Mouse (Mus musculus) intestine, embryonic 16.5 days (tissue): Measurements from ENCODE around the gene Rnf13. TPM values are rescaled to one million over a fixed set of nuclear protein-coding genes. Genes with fewer than 3 reads are reported as not detected.
"Not testable (repeated sequence)": the region's sequence is repeated elsewhere in the genome, so short reads cannot be mapped to it uniquely, and the experiment has no call there.

Experiments
- ATAC-seq: fragments of 200-750 bp; cut with Nextera tagmentation; 2 replicates; pipeline ENCODE4 v1.8.0; 2017; ENCODE audit warnings: moderate TSS enrichment, moderate library complexity
- H3K27ac ChIP-seq: fragments of 300-500 bp; sonication (generic); 2 replicates; pipeline ENCODE4 v1.5.1; 2014; ENCODE audit warnings: mild to moderate bottlenecking, low read length
- H3K27me3 ChIP-seq: fragments of 300-500 bp; sonication (generic); replicated peaks from 2 replicates; pipeline ENCODE4 v1.6.1; 2014; ENCODE audit warnings: low read length, control low read depth, mixed read lengths; ENCODE audit not compliant: control insufficient read depth, insufficient read depth
- H3K36me3 ChIP-seq: fragments of 300-500 bp; sonication (generic); 2 replicates; pipeline ENCODE4 v1.6.1; 2014; ENCODE audit warnings: low read length, control low read depth; ENCODE audit not compliant: control insufficient read depth, insufficient read depth
- H3K4me1 ChIP-seq: fragments of 300-500 bp; sonication (generic); 2 replicates; pipeline ENCODE4 v1.6.1; 2014; ENCODE audit warnings: low read length, control low read depth, mixed read lengths; ENCODE audit not compliant: control insufficient read depth, insufficient read depth
- H3K4me2 ChIP-seq: fragments of 300-500 bp; sonication (generic); 2 replicates; pipeline ENCODE4 v1.6.1; 2014; ENCODE audit warnings: low read depth, low read length, control low read depth
- H3K4me3 ChIP-seq: fragments of 300-500 bp; sonication (generic); 2 replicates; pipeline ENCODE4 v1.5.1; 2014; ENCODE audit warnings: mild to moderate bottlenecking, low read length
- H3K9ac ChIP-seq: fragments of 300-500 bp; sonication (generic); 2 replicates; pipeline ENCODE4 v1.6.1; 2014; ENCODE audit warnings: low read depth, low read length
- H3K9me3 ChIP-seq: fragments of 300-500 bp; sonication (generic); 2 replicates; pipeline ENCODE4 v1.6.1; 2016; ENCODE audit warnings: low read length, control low read depth; ENCODE audit not compliant: control insufficient read depth
- WGBS: fragments of 180-500 bp; shearing (Covaris S2); extraction: QIAGEN DNeasy Blood & Tissue Kit; methylation state at CpG from one replicate; pipeline ENCODE4 v1.1.7; 2014; 5-methylcytosine and 5-hydroxymethylcytosine counted together
- polyA plus RNA-seq: library from polyadenylated mRNA; unstranded; fragments of >200 nt; fragmentation: Nextera tagmentation; extraction: Ambion mirVana; gene quantifications from 2 replicates; pipeline ENCODE4 v1.2.1, GENCODE M21; 2015

Gene Rnf13
- polyA plus RNA-seq, 1 experiment from 2014 or later, result 70.6 TPM

GRCm38 (mm10) chr3:57748576-57749267 lies 12.9 kb downstream of the Rnf13 start:
- H3K4me3 ChIP-seq, result no peak overlapping the region
- 93% methylated on average over 3 of the region's 3 CpGs for WGBS
- ATAC-seq, result no peak
- H3K4me2 ChIP-seq, result no peak overlapping the region
- H3K27ac ChIP-seq, result no peak overlapping the region
- H3K36me3 ChIP-seq, result 0 out of 2 replicates have a peak, but pooled peaks cover 2% of the 10 kb centered on the region
- H3K9me3 ChIP-seq, result no peaks in the 10 kb centered on the region
- no peaks in the 10 kb centered on the region for H3K27me3 ChIP-seq
- H3K4me1 ChIP-seq, result no peaks in the 10 kb centered on the region
- no peak overlapping the region for H3K9ac ChIP-seq

- no peaks in the 10 kb centered on the region for H3K4me1 ChIP-seq
- no peak overlapping the region for H3K9ac ChIP-seq
- ATAC-seq, result no peak
- no peak overlapping the region for H3K4me3 ChIP-seq
- no peaks in the 10 kb centered on the region for H3K9me3 ChIP-seq
- no peaks in the 10 kb centered on the region for H3K36me3 ChIP-seq
- H3K4me2 ChIP-seq, result no peak overlapping the region
- no peak overlapping the region for H3K27ac ChIP-seq
- 91% methylated on average over 2 of the region's 2 CpGs for WGBS
- H3K27me3 ChIP-seq, result no peaks in the 10 kb centered on the region
Measured at GRCm38 (mm10) chr3:57776915-57777314, 41.1 kb downstream of the Rnf13 start.

GRCm38 (mm10) chr3:57788472-57788871 lies 52.6 kb downstream of the Rnf13 start:
- 77% methylated on average over 4 of the region's 4 CpGs for WGBS
- no peak overlapping the region for H3K4me3 ChIP-seq
- no peak overlapping the region for H3K9ac ChIP-seq
- no peaks in the 10 kb centered on the region for H3K4me1 ChIP-seq
- H3K27ac ChIP-seq, result no peak overlapping the region
- H3K27me3 ChIP-seq, result no peaks in the 10 kb centered on the region
- no peak for ATAC-seq
- no peaks in the 10 kb centered on the region for H3K36me3 ChIP-seq
- no peak overlapping the region for H3K4me2 ChIP-seq
- no peaks in the 10 kb centered on the region for H3K9me3 ChIP-seq

- H3K4me1 ChIP-seq, result no peaks in the 10 kb centered on the region
- ATAC-seq, result no peak
- 78% methylated on average over 7 of the region's 7 CpGs for WGBS
- H3K9ac ChIP-seq, result no peak overlapping the region
- H3K9me3 ChIP-seq, result no peaks in the 10 kb centered on the region
- no peak overlapping the region for H3K27ac ChIP-seq
- no peaks in the 10 kb centered on the region for H3K36me3 ChIP-seq
- no peak overlapping the region for H3K4me3 ChIP-seq
- no peak overlapping the region for H3K4me2 ChIP-seq
- H3K27me3 ChIP-seq, result no peaks in the 10 kb centered on the region
Measured at GRCm38 (mm10) chr3:57789005-57789962, 53.4 kb downstream of the Rnf13 start.

- H3K4me2 ChIP-seq, result no peak overlapping the region
- no peaks in the 10 kb centered on the region for H3K9me3 ChIP-seq
- no peak for ATAC-seq
- no peak overlapping the region for H3K27ac ChIP-seq
- 79% methylated on average over 3 of the region's 3 CpGs for WGBS
- no peak overlapping the region for H3K4me3 ChIP-seq
- H3K4me1 ChIP-seq, result no peaks in the 10 kb centered on the region
- H3K36me3 ChIP-seq, result no peaks in the 10 kb centered on the region
- H3K27me3 ChIP-seq, result no peaks in the 10 kb centered on the region
- H3K9ac ChIP-seq, result no peak overlapping the region
Measured at GRCm38 (mm10) chr3:57791104-57791503, 55.2 kb downstream of the Rnf13 start.

GRCm38 (mm10) chr3:57795071-57795470 lies 59.2 kb downstream of the Rnf13 start:
- WGBS, result 53% methylated on average over 6 of the region's 6 CpGs
- H3K9me3 ChIP-seq, H3K4me3 ChIP-seq, H3K27me3 ChIP-seq, ATAC-seq, H3K4me1 ChIP-seq, H3K27ac ChIP-seq, H3K36me3 ChIP-seq, H3K4me2 ChIP-seq, H3K9ac ChIP-seq: not testable (repeated sequence)

- H3K4me1 ChIP-seq, result no peaks in the 10 kb centered on the region
- no peaks in the 10 kb centered on the region for H3K27me3 ChIP-seq
- no peaks in the 10 kb centered on the region for H3K9me3 ChIP-seq
- ATAC-seq, result no peak
- WGBS, result 80% methylated on average over 6 of the region's 6 CpGs
- no peak overlapping the region for H3K9ac ChIP-seq
- H3K36me3 ChIP-seq, result no peaks in the 10 kb centered on the region
- H3K27ac ChIP-seq, result no peak overlapping the region
- no peak overlapping the region for H3K4me3 ChIP-seq
- no peak overlapping the region for H3K4me2 ChIP-seq
Measured at GRCm38 (mm10) chr3:57815447-57815846, 79.6 kb downstream of the Rnf13 start.

- Histone ChIP-seq H3K9me3 (no peaks in the 10 kb centered on the region), H3K4me1 (no peaks in the 10 kb centered on the region), H3K27ac (no peak overlapping the region), H3K36me3 (0 out of 2 replicates have a peak, but pooled peaks cover 2% of the 10 kb centered on the region), H3K9ac (no peak overlapping the region), H3K27me3 (no peaks in the 10 kb centered on the region), H3K4me2 (no peak overlapping the region), H3K4me3 (no peak overlapping the region)
- WGBS, result 94% methylated on average over 3 of the region's 3 CpGs
- ATAC-seq, result no peak
Measured at GRCm38 (mm10) chr3:57825866-57826265, 90.0 kb downstream of the Rnf13 start.

GRCm38 (mm10) chr3:57833585-57833984 lies 97.7 kb downstream of the Rnf13 start:
- H3K4me1 ChIP-seq, result no peaks in the 10 kb centered on the region
- no peak overlapping the region for H3K27ac ChIP-seq
- no peak overlapping the region for H3K4me3 ChIP-seq
- H3K27me3 ChIP-seq, result no peaks in the 10 kb centered on the region
- H3K9me3 ChIP-seq, result no peaks in the 10 kb centered on the region
- ATAC-seq, result no peak
- no peak overlapping the region for H3K4me2 ChIP-seq
- H3K36me3 ChIP-seq, result 0 out of 2 replicates have a peak, but pooled peaks cover 2% of the 10 kb centered on the region
- no peak overlapping the region for H3K9ac ChIP-seq
- WGBS, result 93% methylated on average over 11 of the region's 11 CpGs
